Mouse (Mus musculus): Measurements from ENCODE around the gene Traf3ip1.

Gene Traf3ip1

DNA sequence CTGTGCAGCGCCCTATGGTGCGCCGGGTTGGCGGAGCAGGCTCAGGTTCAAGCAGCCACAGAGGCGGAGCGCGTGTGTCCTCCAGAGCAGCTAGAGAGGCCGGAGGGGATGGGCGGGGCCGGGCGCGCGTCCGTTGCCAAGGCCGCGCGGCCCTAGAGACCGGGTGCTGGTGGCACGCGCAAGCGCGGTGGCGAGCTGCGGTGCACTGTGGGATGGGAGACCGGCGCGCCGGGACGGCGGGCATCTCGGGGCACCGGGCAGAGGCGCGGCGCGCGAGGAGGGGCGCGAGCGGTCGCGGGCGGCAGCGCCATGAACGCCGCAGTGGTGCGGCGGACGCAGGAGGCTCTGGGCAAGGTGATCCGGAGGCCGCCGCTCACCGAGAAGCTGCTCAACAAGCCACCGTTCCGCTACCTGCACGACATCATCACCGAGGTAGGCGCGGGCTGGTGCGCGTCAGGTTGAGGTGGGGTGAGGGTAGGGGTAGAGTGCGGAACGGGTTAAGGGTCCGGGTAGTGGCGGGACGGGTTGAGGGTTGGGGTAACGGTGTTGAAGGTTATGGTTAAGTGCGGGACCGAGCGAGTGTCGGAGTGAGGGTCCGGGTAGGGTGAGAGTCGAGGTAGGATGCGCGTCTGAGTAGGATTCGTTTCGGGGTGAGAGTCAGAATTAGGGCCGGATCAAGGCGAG is at the start of gene Traf3ip1:
Traf3ip1 (plus strand) TSS at position 191 of the 684 bp plus-strand sequence.
- CTCF ChIA-PET: no interaction called here

DNA sequence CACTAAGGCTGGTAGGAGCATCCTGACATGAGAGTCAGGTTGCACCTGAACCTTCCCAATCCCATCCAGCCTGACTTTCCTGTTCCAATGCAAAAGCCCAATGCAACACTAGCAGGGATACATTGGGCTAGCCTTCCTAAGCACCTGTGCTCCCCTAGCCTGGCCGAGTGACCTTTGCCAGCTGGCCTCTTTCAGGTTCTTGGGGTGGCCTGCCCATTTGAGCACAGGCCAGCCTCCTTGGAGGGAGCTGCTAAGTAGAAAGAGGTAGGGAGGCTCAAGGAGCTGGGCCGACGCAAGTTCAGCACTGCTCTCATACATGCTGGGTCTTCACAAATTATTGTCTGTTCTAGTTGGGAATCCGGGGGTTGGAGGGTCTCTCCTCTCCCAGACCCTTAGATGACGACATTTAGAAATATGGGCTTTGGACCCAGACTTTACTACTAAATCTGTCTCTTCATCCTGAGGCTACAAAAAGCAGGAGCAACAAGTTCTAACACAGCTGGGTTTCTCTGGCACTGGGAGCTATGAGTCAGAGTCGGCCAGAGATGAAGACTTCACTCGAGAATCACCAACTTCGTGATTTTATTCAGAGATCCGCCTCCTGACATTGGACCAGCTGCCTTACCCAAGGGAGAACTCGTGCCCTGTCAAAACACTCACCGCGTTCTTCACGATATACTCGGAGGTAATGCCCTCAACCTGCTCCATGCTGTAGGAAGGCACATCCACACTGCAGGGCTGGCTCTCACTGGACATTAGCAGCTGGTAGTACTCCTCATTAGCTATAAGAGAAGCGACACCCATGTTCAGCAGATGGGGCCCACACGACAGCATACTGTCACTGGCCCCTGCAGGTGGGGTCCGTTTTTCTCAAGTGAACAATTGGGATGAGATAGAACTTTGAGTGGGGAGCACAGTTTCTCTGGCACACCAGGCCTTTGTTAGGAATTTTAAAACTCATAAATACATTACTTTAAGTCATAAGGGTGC is 49.3 kb upstream of the Traf3ip1 start:
- CTCF ChIA-PET: no interaction called here

DNA sequence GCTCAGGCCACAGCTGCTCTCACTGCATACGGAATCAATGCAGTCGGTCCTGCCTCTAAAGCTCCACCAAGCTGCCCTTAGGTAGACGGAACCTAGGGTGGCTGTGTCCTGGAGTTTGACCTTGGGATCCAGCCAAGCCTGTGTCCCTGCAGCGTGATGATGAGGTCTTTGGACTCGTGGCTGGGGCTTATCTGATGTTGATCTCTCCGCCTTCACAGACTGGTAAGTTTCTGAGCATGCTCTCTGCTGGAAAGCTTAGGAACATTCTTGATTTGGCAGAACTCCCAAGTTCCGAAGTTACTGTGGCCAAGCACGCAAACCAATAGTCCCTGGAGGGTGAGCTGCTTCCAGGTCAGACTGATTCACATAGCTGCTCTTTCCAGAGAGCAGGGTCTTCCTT is 48.4 kb upstream of the Traf3ip1 start:
- CTCF ChIA-PET: interaction anchor here (0.6 kb wide), 1 partner anchor 9 kb away, joined by 5 read pairs; no protein-coding TSS in a partner anchor

- CTCF ChIA-PET: interaction anchor here (0.6 kb wide), 1 partner anchor 9 kb away, joined by 5 read pairs; no protein-coding TSS in a partner anchor
Measured at GRCm38 (mm10) chr1:91446511-91446910, 47.9 kb upstream of the Traf3ip1 start.

GRCm38 (mm10) chr1:91448688-91449087 is 45.8 kb upstream of the Traf3ip1 start:
- CTCF ChIA-PET: no interaction called here

DNA sequence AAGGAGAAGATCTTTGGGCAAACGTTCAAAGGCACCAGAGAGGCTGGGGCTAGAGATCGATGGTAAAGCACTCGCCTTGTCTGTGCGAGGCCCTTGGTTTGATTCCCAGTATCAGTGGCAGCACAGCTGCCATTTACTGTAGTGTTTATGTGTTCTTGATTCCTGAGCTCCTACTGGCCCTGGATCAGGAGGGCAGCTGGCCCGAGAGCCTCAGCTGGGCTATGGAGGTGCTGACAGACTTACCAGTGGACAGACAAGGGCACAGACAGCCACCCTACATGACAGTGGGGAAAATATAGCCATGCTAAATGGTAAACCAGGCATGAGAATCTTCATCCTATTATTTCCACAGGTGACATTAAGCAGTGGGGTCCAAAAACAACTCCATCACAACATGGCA is 43.6 kb upstream of the Traf3ip1 start:
- CTCF ChIA-PET: no interaction called here

DNA sequence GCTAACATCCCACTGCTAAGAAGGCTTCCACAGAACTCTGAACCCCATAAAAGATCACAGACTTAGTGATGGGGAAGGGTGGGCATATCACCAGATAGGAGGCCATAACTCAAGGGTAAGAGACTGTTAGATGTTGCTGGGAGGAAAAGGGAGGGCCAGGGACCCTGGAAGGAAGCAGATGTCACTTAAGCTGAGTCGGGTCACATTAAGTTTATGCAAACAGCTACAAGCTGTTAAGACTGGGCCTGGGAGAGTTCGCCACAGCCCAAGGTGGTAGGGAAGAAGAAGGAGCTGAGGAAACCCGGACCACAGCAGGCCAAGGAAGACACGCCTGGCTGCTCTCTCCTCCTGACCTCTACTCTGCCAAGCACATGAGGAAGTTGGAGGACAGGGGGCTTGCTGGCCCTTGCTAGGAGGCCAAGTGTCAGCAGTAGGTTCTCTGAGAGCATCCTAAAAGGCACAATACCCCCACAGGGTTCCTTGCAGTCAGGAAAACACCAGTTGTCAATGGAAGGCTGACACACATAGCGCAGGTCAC is 42.8 kb upstream of the Traf3ip1 start:
- CTCF ChIA-PET: no interaction called here

DNA sequence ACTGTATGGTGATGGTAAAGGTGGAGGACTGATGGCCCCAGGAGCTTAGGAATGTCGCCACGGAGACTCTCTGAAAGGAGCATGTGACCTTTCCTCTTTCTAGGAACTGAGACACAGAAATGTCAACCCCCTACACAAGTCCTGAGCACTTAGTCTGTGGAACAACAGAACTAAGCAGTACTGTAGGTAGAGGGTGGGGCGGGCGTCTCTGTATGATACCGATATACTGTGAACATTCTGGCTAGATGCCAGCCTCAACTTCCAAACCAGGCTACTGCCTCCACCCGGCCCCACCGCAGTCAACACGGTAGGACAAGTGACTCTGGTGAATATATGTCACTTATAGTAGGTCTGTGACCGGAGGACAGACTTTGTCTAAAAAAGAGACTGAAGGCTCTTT is 40.5 kb upstream of the Traf3ip1 start:
- CTCF ChIA-PET: no interaction called here

GRCm38 (mm10) chr1:91454366-91454765 is 40.1 kb upstream of the Traf3ip1 start:
- CTCF ChIA-PET: no interaction called here

- CTCF ChIA-PET: interaction anchor here (0.7 kb wide), 1 partner anchor 9 kb away, joined by 5 read pairs; no protein-coding TSS in a partner anchor
Measured at GRCm38 (mm10) chr1:91454927-91455326, 39.5 kb upstream of the Traf3ip1 start.

GRCm38 (mm10) chr1:91455661-91456161 is 38.7 kb upstream of the Traf3ip1 start:
- CTCF ChIA-PET: interaction anchor here (0.7 kb wide), 1 partner anchor 9 kb away, joined by 5 read pairs; no protein-coding TSS in a partner anchor

DNA sequence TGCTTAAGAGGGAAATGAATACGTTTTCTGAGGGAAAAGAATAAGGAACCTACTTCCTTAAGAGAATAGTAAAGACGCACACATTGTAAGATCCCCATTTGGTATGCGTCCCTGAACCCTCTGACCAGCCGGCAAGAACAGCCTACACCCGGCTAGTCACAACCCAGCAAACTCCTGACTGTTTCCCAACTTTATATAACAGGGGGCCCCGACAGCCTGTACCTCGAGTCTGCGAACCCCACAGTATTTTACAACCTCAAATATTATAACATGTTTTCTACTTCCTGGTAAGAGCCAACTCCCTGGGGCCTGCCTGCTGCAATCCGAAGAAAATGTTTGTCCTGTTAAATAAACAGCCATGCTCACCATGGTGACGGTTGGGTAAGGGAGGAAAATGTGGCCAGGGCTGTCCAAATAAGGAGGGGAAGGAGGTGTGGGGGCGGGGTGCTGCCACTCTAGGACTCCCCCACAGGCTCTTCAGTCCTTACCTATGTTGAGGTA is 38.1 kb upstream of the Traf3ip1 start:
- CTCF ChIA-PET: no interaction called here

GRCm38 (mm10) chr1:91457116-91457515 is 37.3 kb upstream of the Traf3ip1 start:
- CTCF ChIA-PET: no interaction called here

GRCm38 (mm10) chr1:91457698-91458097 is 36.7 kb upstream of the Traf3ip1 start:
- CTCF ChIA-PET: no interaction called here

DNA sequence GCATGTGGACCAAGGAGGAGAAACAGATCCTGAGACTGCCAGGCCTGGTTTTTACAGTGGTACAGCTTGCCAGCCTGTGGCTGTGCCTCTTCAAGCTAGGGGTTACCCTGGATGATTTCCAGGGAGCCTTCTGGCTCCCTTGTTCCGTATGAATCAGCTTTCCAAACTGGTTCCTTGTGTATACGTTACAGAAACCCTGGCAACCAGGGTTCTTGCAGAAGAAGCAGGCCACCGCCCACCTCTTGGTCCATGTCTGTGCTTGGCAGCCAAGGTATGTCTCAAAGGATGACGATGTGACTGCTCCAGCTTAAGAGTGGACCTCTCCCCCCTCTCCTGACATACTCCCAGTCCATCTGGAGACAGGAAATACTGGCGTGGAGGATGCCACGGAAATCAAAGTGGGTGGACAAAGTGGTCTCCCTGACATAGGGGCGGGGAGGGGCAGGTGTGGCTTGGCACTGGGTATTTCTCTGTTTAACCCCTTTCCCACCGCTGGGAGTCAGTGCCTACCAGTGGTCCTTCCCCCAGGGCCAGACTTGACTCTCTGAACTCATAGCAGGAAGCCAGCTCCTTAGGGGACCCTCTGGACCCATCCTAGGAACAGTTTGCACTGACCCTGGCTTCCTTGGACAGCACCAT is 36.1 kb upstream of the Traf3ip1 start:
- CTCF ChIA-PET: no interaction called here

DNA sequence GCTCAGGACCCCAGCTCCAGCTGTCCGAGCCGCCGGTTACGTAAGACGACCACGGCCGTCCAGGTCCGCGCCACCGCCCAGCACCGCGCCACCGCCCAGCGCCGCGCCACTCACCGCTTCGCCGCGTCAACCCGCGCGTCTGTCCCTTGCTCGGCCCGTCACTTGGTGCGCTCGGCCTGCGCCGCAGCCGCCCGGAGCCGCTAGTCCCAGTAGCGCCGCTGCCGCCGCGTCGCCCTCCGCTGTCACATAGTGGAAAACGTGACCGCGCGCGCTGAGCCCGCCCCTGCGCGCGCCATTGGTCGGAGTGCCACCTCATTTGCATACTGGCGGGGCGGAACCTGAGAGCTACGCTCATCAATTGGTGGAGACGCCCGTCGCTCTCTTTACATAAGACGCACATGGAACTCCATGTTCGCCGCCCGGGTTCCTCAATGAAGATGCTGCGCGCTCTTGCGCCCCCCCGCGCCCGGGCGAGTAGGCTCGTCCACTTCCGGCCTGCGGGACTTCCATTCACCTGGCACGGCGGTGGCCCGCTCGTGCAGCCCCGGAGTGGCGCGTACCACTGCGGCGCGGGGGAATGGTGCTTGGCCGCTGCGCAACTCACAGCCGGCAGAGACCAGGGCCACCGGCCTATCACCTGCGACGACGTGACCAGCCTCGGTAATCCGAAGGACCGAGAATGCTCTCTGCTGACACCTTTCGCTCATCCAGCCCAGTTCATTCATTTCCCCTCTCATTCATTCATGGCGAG is 35.2 kb upstream of the Traf3ip1 start, which contains the start of gene Per2:
Per2 (minus strand) TSS at position 266 of the 751 bp plus-strand sequence.
- CTCF ChIA-PET: no interaction called here

GRCm38 (mm10) chr1:91460069-91460468 is 34.4 kb upstream of the Traf3ip1 start:
- CTCF ChIA-PET: no interaction called here

GRCm38 (mm10) chr1:91460564-91460963 is 33.9 kb upstream of the Traf3ip1 start:
- CTCF ChIA-PET: no interaction called here

DNA sequence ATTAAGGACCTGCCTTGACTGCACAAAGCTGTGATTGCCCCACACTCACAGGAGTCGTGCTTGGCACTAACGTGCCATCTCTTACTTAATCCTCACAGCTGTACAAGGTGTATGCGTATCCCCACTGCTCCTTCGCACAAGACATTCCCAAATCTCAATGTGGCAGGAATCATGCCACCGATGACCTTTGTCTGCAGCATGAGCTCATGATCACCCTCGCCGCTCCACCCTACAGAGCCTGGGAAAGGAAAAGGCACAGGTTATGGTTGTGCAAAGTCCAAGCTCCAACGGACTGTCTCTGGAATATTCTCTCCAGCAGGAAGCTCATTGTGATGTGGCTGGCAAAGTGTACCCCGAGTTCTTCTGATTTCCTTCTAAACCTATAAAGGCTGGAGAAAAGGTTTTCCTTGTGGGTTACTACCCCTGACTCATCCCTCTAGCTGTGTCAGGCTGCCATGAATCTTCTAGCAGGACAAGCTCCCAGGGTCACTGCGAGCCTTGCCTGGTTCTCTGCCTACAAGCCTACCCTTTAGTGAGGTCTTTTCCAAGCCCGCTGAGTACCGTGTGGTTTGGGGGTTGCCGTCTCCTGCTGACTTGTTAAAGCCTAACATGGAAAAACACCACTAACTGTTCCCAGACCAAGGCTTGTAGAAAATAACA is 31.0 kb upstream of the Traf3ip1 start:
- CTCF ChIA-PET: no interaction called here

DNA sequence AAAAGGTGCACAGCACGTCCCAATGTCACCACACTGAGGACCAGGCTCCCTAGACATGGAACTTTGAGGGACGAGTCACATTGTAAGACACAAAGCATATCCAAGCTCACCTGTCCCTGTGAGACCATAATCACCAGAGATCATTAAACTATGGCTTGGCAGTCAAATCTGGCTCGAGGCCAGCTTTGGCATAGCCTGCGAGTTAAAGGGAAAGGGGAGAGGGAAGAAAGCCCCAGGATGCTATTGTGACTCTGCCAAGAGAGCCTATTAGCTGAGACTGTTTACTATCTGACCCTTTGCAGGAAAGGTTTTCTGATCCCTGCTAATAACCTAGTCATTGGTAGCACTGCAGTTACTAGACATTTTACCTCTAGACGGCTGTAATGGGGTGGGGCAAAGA is 30.0 kb upstream of the Traf3ip1 start:
- CTCF ChIA-PET: no interaction called here

All from spleen, embryonic (tissue).